Mouse (Mus musculus) neutrophil, adult 59 days (primary cell): ENCODE measurements around the gene Gm38655. TPM values are rescaled to one million over a fixed set of nuclear protein-coding genes. Genes with fewer than 3 reads are reported as not detected.

ENCODE experiments used
- total RNA-seq, 2 experiments: library from RNA; stranded (reverse); gene quantifications; 1 replicate in 1 of 2; 2 replicates in 1 of 2; pipeline ENCODE4 v1.2.4; 2023

Gm38655 gene
- not detected for total RNA-seq

DNA sequence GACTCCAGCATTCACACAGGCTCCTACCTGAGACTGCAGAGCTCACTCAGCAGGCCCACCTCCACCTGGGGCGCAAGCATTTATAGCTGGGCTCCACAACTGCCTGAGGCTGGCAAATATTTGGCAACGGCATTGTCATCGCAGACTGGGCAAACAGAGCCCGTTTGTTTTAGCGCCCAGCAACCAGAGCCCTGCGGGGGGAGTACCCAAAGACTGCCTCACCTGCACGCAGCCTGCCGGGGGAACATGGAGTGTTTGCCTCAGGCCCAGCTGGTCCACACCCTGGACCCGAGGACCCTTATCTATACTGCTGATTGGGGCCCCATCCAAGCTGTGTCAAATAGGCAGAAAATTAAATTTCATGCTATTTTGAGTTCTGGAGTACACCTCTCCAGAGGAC lies at the start of gene Gm38655:
Gene Gm38655, minus strand, starts transcription at position 61 of the 400 bp plus-strand sequence.

GRCm38 (mm10) chr17:25188150-25189031 lies 13.1 kb upstream of the Gm38655 start, which contains the start of gene Unkl:
Gene Unkl (plus strand): TSS chr17:25188397.

GRCm38 (mm10) chr17:25184129-25184691 lies 8.9 kb upstream of the Gm38655 start, which contains the start of gene BC003965:
Gene BC003965 (plus strand): TSS chr17:25184554.

DNA sequence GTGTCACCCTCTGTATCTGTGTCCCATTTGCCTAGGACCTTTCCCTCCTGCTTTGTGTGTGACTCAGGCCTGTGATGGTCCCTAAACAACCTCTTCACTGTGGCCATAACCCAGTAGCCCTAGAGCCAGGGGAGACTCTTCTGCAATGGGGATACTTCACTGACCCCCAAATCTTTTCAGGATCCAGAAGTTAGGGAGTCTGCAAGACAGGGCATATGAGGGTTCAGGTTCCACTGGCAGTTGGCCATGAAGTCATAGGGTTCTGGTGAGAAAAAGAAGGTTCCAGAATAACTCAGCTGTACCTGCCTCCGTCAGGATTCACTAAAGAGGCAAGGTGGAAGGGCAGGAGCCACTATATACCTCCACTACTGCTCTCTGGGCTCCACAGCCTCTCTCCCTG lies 13.1 kb downstream of the Gm38655 start, which contains the start of gene Ccdc154:
Gene Ccdc154, plus strand, starts transcription at position 301 of the 400 bp plus-strand sequence.

GRCm38 (mm10) chr17:25133275-25133698 lies 42.0 kb downstream of the Gm38655 start, which contains the start of gene Clcn7:
Gene Clcn7 (plus strand): TSS chr17:25133391.

Other genes starting within 250 kb of the Gm38655 start
- 10 to 100 TPM; 64.6 to 76.0 TPM for gene Mapk8ip3, start 238.5 kb downstream of the Gm38655 start, total RNA-seq
- gene Jpt2, start 214.8 kb downstream of the Gm38655 start, total RNA-seq: 10 to 100 TPM; 37.2 to 45.7 TPM
- gene Cramp1l, start 159.7 kb downstream of the Gm38655 start, total RNA-seq: 10 to 100 TPM; 29.9 to 30.6 TPM
- gene Ift140, start 159.4 kb downstream of the Gm38655 start, total RNA-seq: 10 to 100 TPM; 15.6 to 16.4 TPM
- not detected for gene Tmem204, start 91.9 kb downstream of the Gm38655 start, total RNA-seq
- gene Telo2, start 59.5 kb downstream of the Gm38655 start, total RNA-seq: 10 to 100 TPM in 1 of 2 experiments, 1 to 10 TPM in 1; 7.8 to 11.1 TPM
- gene Ptx4, start 54.7 kb downstream of the Gm38655 start, total RNA-seq: not detected
- 10 to 100 TPM; 28.9 to 29.5 TPM for gene Clcn7, start 42.1 kb downstream of the Gm38655 start, total RNA-seq
- gene Ccdc154, start 13.0 kb downstream of the Gm38655 start, total RNA-seq: under 1 TPM in 1 of 2 experiments, not detected in 1; 0.18 TPM
- 1 to 10 TPM; 5.0 to 6.3 TPM for gene BC003965, start 9.1 kb upstream of the Gm38655 start, total RNA-seq
- gene Unkl, start 12.9 kb upstream of the Gm38655 start, total RNA-seq: 10 to 100 TPM; 27.2 to 27.7 TPM
- 10 to 100 TPM; 14.9 to 15.5 TPM for gene Gnptg, start 64.7 kb upstream of the Gm38655 start, total RNA-seq
- gene Tsr3, start 64.7 kb upstream of the Gm38655 start, total RNA-seq: 1 to 10 TPM; 5.6 to 7.5 TPM
- 1 to 10 TPM; 3.4 to 6.4 TPM for gene Baiap3, start 80.9 kb upstream of the Gm38655 start, total RNA-seq
- 100 to 1,000 TPM; 213 to 248 TPM for gene Ube2i, start 99.2 kb upstream of the Gm38655 start, total RNA-seq
- gene Prss34, start 122.9 kb upstream of the Gm38655 start, total RNA-seq: 100 to 1,000 TPM; 120 to 214 TPM
- gene Prss28, start 133.2 kb upstream of the Gm38655 start, total RNA-seq: under 1 TPM in 1 of 2 experiments, not detected in 1; 0.42 TPM
- not detected for gene Prss29, start 143.2 kb upstream of the Gm38655 start, total RNA-seq
- not detected for gene Tpsab1, start 170.1 kb upstream of the Gm38655 start, total RNA-seq
- not detected for gene Tpsb2, start 190.8 kb upstream of the Gm38655 start, total RNA-seq
- gene Tpsg1, start 193.8 kb upstream of the Gm38655 start, total RNA-seq: not detected